Mouse (Mus musculus) small intestine, adult 2 months (tissue): ENCODE measurements around the gene Epb41l4b.

Experiments used
- CTCF ChIP-seq: fragments of 200-500 bp; IDR thresholded peaks from 2 replicates; pipeline ENCODE4 v1.5.1; 2012; ENCODE audit warnings: low read depth, mild to moderate bottlenecking, control low read depth, inconsistent platforms, low read length, moderate library complexity, mixed read lengths; ENCODE audit not compliant: insufficient replicate concordance, insufficient read length; ENCODE audit errors: extremely low read depth
- POLR2A ChIP-seq: fragments of 200-500 bp; IDR thresholded peaks from 2 replicates; pipeline ENCODE4 v1.6.1; 2012; ENCODE audit warnings: low read depth, mild to moderate bottlenecking, control low read depth, inconsistent platforms, low read length, moderate library complexity

- TF ChIP-seq POLR2A (no peak), CTCF (no peak)
Measured at GRCm38 (mm10) chr4:56943258-56943657, 200.0 kb downstream of the Epb41l4b start.
